Mouse (Mus musculus): ENCODE data around the gene Gm8906.
"Not testable (repeated sequence)": the region's sequence is repeated elsewhere in the genome, so short reads cannot be mapped to it uniquely, and the experiment has no call there.

Gene Gm8906

GRCm38 (mm10) chr5:11502385-11502784 lies at the start of gene Gm8906:
TSS of gene Gm8906 (plus strand) at chr5:11502685.
- DNase-seq (ENCODE audit: low read depth in 1 of 2, low spot score in 2 of 2) = not testable (repeated sequence)
